Mouse (Mus musculus) MEL (cell line): ENCODE measurements around the gene Map7. TPM values are rescaled to one million over a fixed set of nuclear protein-coding genes. Genes with fewer than 3 reads are reported as not detected.

Source experiments
- DNase-seq: peaks from one replicate; pipeline ENCODE4 v3.0.0; 2011; ENCODE audit warnings: low read depth, low spot score
- H3K27ac ChIP-seq: 2 replicates; pipeline ENCODE4 v1.5.1; 2012; ENCODE audit warnings: low read depth, mild to moderate bottlenecking, control low read depth, low read length, moderate library complexity; ENCODE audit not compliant: control insufficient read depth
- H3K27me3 ChIP-seq, 2 experiments: fragments of 150-350 bp in 1 of 2; sonication (generic) in 1 of 2; 2 replicates each; pipeline ENCODE4 v1.6.1; 2012; ENCODE audit warnings: low read length in 2 of 2, mild to moderate bottlenecking in 2 of 2, improper control_type of control experiment in 1 of 2, moderate library complexity in 1 of 2; ENCODE audit not compliant: insufficient read depth in 2 of 2, control insufficient read depth in 1 of 2
- H3K36me3 ChIP-seq, 2 experiments: 2 replicates each; pipeline ENCODE4 v1.6.1; 2012 to 2014; ENCODE audit warnings: low read length in 2 of 2, improper control_type of control experiment in 1 of 2, inconsistent platforms in 1 of 2, mild to moderate bottlenecking in 1 of 2; ENCODE audit not compliant: insufficient read depth in 2 of 2, control insufficient read depth in 1 of 2
- H3K4me1 ChIP-seq, 2 experiments: fragments of 150-350 bp in 1 of 2; sonication (generic) in 1 of 2; 2 replicates each; pipeline ENCODE4 v1.6.1; 2012; ENCODE audit warnings: low read length in 2 of 2, improper control_type of control experiment in 1 of 2, mild to moderate bottlenecking in 1 of 2; ENCODE audit not compliant: insufficient read depth in 2 of 2, control insufficient read depth in 1 of 2
- H3K4me3 ChIP-seq, 2 experiments: fragments of 150-350 bp in 1 of 2; sonication (generic) in 1 of 2; 2 replicates each; pipeline ENCODE4 v1.5.1; 2012; ENCODE audit warnings: low read depth in 2 of 2, low read length in 2 of 2, mild to moderate bottlenecking in 2 of 2, moderate library complexity in 2 of 2, control low read depth in 1 of 2, improper control_type of control experiment in 1 of 2; ENCODE audit not compliant: control insufficient read depth in 1 of 2, insufficient read depth in 1 of 2
- H3K79me2 ChIP-seq: 2 replicates; pipeline ENCODE4 v1.6.1; 2012; ENCODE audit warnings: mild to moderate bottlenecking, low read length, moderate library complexity; ENCODE audit not compliant: control insufficient read depth, poor library complexity, insufficient read depth
- H3K9ac ChIP-seq: 2 replicates; pipeline ENCODE4 v1.6.1; 2012; ENCODE audit warnings: low read depth, mild to moderate bottlenecking, control low read depth, low read length, moderate library complexity; ENCODE audit not compliant: control insufficient read depth, poor library complexity, severe bottlenecking
- H3K9me3 ChIP-seq: fragments of 150-350 bp; sonication (generic); replicated peaks from 2 replicates; pipeline ENCODE4 v1.6.1; 2012; ENCODE audit warnings: mild to moderate bottlenecking, low read length, improper control_type of control experiment, moderate library complexity; ENCODE audit not compliant: insufficient read depth
- BHLHE40 ChIP-seq: IDR thresholded peaks from 2 replicates; pipeline ENCODE4 v1.6.1; 2012; ENCODE audit warnings: low read depth, mild to moderate bottlenecking, inconsistent platforms, low read length, improper control_type of control experiment, borderline replicate concordance
- CHD1 ChIP-seq: IDR thresholded peaks from 2 replicates; pipeline ENCODE4 v1.6.1; 2012; ENCODE audit warnings: low read depth, mild to moderate bottlenecking, inconsistent platforms, low read length, improper control_type of control experiment
- CHD2 ChIP-seq: IDR thresholded peaks from 2 replicates; pipeline ENCODE4 v1.6.1; 2011; ENCODE audit warnings: low read length, improper control_type of control experiment
- CTCF ChIP-seq, 3 experiments: IDR thresholded peaks in 2 of 3; conservative IDR thresholded peaks in 1 of 3; 2 replicates each; pipeline ENCODE4 v1.5.1; 2011 to 2012; ENCODE audit warnings: low read length in 3 of 3, low read depth in 2 of 3, mild to moderate bottlenecking in 2 of 3, improper control_type of control experiment in 1 of 3, inconsistent platforms in 1 of 3, mixed read lengths in 1 of 3, moderate library complexity in 1 of 3; ENCODE audit not compliant: control insufficient read depth in 1 of 3, insufficient read depth in 1 of 3, poor library complexity in 1 of 3, severe bottlenecking in 1 of 3
- E2F4 ChIP-seq: IDR thresholded peaks from 2 replicates; pipeline ENCODE4 v1.6.1; 2011; ENCODE audit warnings: low read depth, low read length, improper control_type of control experiment, borderline replicate concordance
- ELF1 ChIP-seq: IDR thresholded peaks from 2 replicates; pipeline ENCODE4 v1.6.1; 2014; ENCODE audit warnings: low read depth, mild to moderate bottlenecking, inconsistent platforms, low read length, improper control_type of control experiment, moderate library complexity
- EP300 ChIP-seq, 2 experiments: IDR thresholded peaks; 2 replicates each; pipeline ENCODE4 v1.6.1; 2011; ENCODE audit warnings: improper control_type of control experiment in 2 of 2, low read length in 2 of 2, low read depth in 1 of 2, mild to moderate bottlenecking in 1 of 2
- ETS1 ChIP-seq: IDR thresholded peaks from 2 replicates; pipeline ENCODE4 v1.6.1; 2012; ENCODE audit warnings: low read depth, mild to moderate bottlenecking, inconsistent platforms, low read length, improper control_type of control experiment, moderate library complexity
- GATA1 ChIP-seq: IDR thresholded peaks from 2 replicates; pipeline ENCODE4 v1.6.1; 2011; ENCODE audit warnings: low read depth, low read length, improper control_type of control experiment
- HCFC1 ChIP-seq: IDR thresholded peaks from 2 replicates; pipeline ENCODE4 v1.6.1; 2012; ENCODE audit warnings: low read depth, mild to moderate bottlenecking, inconsistent platforms, low read length, improper control_type of control experiment, moderate library complexity
- KAT2A ChIP-seq: conservative IDR thresholded peaks from 2 replicates; pipeline ENCODE4 v1.6.1; 2012; ENCODE audit warnings: low read depth, low read length, improper control_type of control experiment, inconsistent platforms
- MAFK ChIP-seq: IDR thresholded peaks from 2 replicates; pipeline ENCODE4 v1.6.1; 2011; ENCODE audit warnings: low read depth, mild to moderate bottlenecking, low read length, improper control_type of control experiment, borderline replicate concordance
- MAX ChIP-seq: IDR thresholded peaks from 2 replicates; pipeline ENCODE4 v1.6.1; 2011; ENCODE audit warnings: low read length, improper control_type of control experiment
- MAZ ChIP-seq: IDR thresholded peaks from 2 replicates; pipeline ENCODE4 v1.6.1; 2012; ENCODE audit warnings: low read depth, mild to moderate bottlenecking, inconsistent platforms, low read length, improper control_type of control experiment
- MXI1 ChIP-seq: IDR thresholded peaks from 2 replicates; pipeline ENCODE4 v1.6.1; 2011; ENCODE audit warnings: mild to moderate bottlenecking, low read depth, low read length, improper control_type of control experiment
- NELFE ChIP-seq: IDR thresholded peaks from 2 replicates; pipeline ENCODE4 v1.6.1; 2011; ENCODE audit warnings: low read depth, low read length, improper control_type of control experiment
- NRF1 ChIP-seq: IDR thresholded peaks from 2 replicates; pipeline ENCODE4 v1.6.1; 2014; ENCODE audit warnings: low read depth, mild to moderate bottlenecking, inconsistent platforms, low read length, improper control_type of control experiment, moderate library complexity; ENCODE audit not compliant: poor library complexity, insufficient read depth, severe bottlenecking
- POLR2AphosphoS2 ChIP-seq: IDR thresholded peaks from 2 replicates; pipeline ENCODE4 v1.6.1; 2011; ENCODE audit warnings: low read length, improper control_type of control experiment
- POLR2AphosphoS5 ChIP-seq: IDR thresholded peaks from 2 replicates; pipeline ENCODE4 v1.6.1; 2012; ENCODE audit warnings: low read depth, borderline replicate concordance, mild to moderate bottlenecking, inconsistent platforms, low read length, moderate library complexity, mixed read lengths
- SIN3A ChIP-seq: IDR thresholded peaks from 2 replicates; pipeline ENCODE4 v1.6.1; 2012; ENCODE audit warnings: low read length, improper control_type of control experiment, inconsistent platforms
- TAL1 ChIP-seq: IDR thresholded peaks from 2 replicates; pipeline ENCODE4 v1.6.1; 2012; ENCODE audit warnings: mild to moderate bottlenecking, inconsistent platforms, low read length, moderate library complexity, mixed read lengths
- TBP ChIP-seq: IDR thresholded peaks from 2 replicates; pipeline ENCODE4 v1.8.0; 2011; ENCODE audit warnings: low read depth, low read length, improper control_type of control experiment
- TCF12 ChIP-seq: IDR thresholded peaks from 2 replicates; pipeline ENCODE4 v1.6.1; 2014; ENCODE audit warnings: low read depth, mild to moderate bottlenecking, inconsistent platforms, low read length, improper control_type of control experiment, moderate library complexity
- UBTF ChIP-seq: IDR thresholded peaks from 2 replicates; pipeline ENCODE4 v1.6.1; 2012; ENCODE audit warnings: low read depth, mild to moderate bottlenecking, inconsistent platforms, low read length, improper control_type of control experiment, moderate library complexity, borderline replicate concordance; ENCODE audit not compliant: insufficient read depth
- USF2 ChIP-seq, 2 experiments: IDR thresholded peaks; 2 replicates each; pipeline ENCODE4 v1.6.1; 2011 to 2012; ENCODE audit warnings: improper control_type of control experiment in 2 of 2, low read length in 2 of 2, borderline replicate concordance in 1 of 2, inconsistent platforms in 1 of 2, low read depth in 1 of 2, mild to moderate bottlenecking in 1 of 2; ENCODE audit not compliant: insufficient read depth in 1 of 2
- ZKSCAN1 ChIP-seq: IDR thresholded peaks from 2 replicates; pipeline ENCODE4 v1.6.1; 2012; ENCODE audit warnings: low read depth, mild to moderate bottlenecking, inconsistent platforms, low read length, improper control_type of control experiment, moderate library complexity
- ZMIZ1 ChIP-seq: IDR thresholded peaks from 2 replicates; pipeline ENCODE4 v1.6.1; 2012; ENCODE audit warnings: low read depth, mild to moderate bottlenecking, inconsistent platforms, low read length, improper control_type of control experiment, moderate library complexity
- polyA plus RNA-seq, 2 experiments: library from polyadenylated mRNA; stranded (reverse) in 1 of 2; unstranded in 1 of 2; fragments of >175 nt in 1 of 2; fragments of >200 nt in 1 of 2; gene quantifications; 2 replicates each; pipeline versions ENCODE4 v1.2.1 to v1.2.4; 2012; ENCODE audit warnings: low replicate concordance in 2 of 2, low read depth in 1 of 2; ENCODE audit not compliant: insufficient read length in 2 of 2, insufficient read depth in 1 of 2, missing spikeins in 1 of 2
- total RNA-seq: library from RNA; depleted of rRNA; stranded (reverse); fragments of 300-350 nt; gene quantifications from 2 replicates; pipeline ENCODE4 v1.2.3, GENCODE M21; 2012

The Map7 gene
- total and polyA plus RNA-seq, 3 experiments = 3.1 to 9.5 TPM; not detected in 1

GRCm38 (mm10) chr10:20310969-20311769 lies 162.9 kb downstream of the Map7 start:
- TF ChIP-seq CHD1 (peak; percentile 92), ZKSCAN1 (no peak), SIN3A (0 out of 2 replicates have a peak, but pooled peaks have one; percentile 15)
- H3K27ac ChIP-seq = peak overlapping the region; percentile 100
- peaks cover 12 to 19% of the 10 kb centered on the region in 2 experiments for H3K36me3 ChIP-seq
- H3K27me3 ChIP-seq = no peaks in the 10 kb centered on the region; a peak in 2 of 4 replicates
- peak overlapping the region; percentile 75 to 82 for H3K4me3 ChIP-seq
- H3K9me3 ChIP-seq = no peaks in the 10 kb centered on the region
- peak overlapping the region; percentile 96 for H3K9ac ChIP-seq
- DNase-seq = no peak
- H3K79me2 ChIP-seq = peaks cover 33% of the 10 kb centered on the region
- H3K4me1 ChIP-seq = peaks cover 2 to 6% of the 10 kb centered on the region in 2 experiments; a peak in 3 of 4 replicates

- H3K27ac ChIP-seq = peak within 1 kb of the TSS; percentile 100
- H3K4me3 ChIP-seq = peak within 1 kb of the TSS; percentile 81 to 82
- H3K27me3 ChIP-seq = no peaks in the 10 kb centered on the region
- peak within 1 kb of the TSS; percentile 96 for H3K9ac ChIP-seq
- peaks cover 14 to 27% of the 10 kb centered on the region in 2 experiments for H3K36me3 ChIP-seq
- no peaks in the 10 kb centered on the region for H3K9me3 ChIP-seq
- DNase-seq = peak; percentile 99
- peaks cover 4 to 9% of the 10 kb centered on the region in 2 experiments; a peak in 3 of 4 replicates for H3K4me1 ChIP-seq
- peaks cover 41% of the 10 kb centered on the region for H3K79me2 ChIP-seq
- TF ChIP-seq E2F4 = 0 out of 2 replicates have a peak, but pooled peaks have one; percentile 34
- peak; percentile 92 for TF ChIP-seq CHD2
- peak; percentile 36; the same call in 1 of the 2 replicates for TF ChIP-seq POLR2AphosphoS2
- peak; percentile 85 for TF ChIP-seq HCFC1
- no peak; the same call in 1 of the 2 replicates for TF ChIP-seq TAL1
- TF ChIP-seq ELF1 = peak; percentile 71
- TF ChIP-seq BHLHE40 = no peak
- TF ChIP-seq ETS1 = peak; percentile 16; the same call in 1 of the 2 replicates
- peak; percentile 92 for TF ChIP-seq POLR2AphosphoS5
- peak; percentile 71 for TF ChIP-seq TCF12
- peak; percentile 47 for TF ChIP-seq MAZ
- TF ChIP-seq TBP = peak; percentile 95
- TF ChIP-seq USF2 (IDR thresholded peaks at IDR 0.05; ENCODE audit: borderline replicate concordance in 1 of 2, insufficient read depth in 1 of 2, low read depth in 1 of 2, low read length in 2 of 2) = no peak
- TF ChIP-seq EP300 (IDR thresholded peaks at IDR 0.05; ENCODE audit: low read depth in 1 of 2, low read length in 2 of 2) = peak in 1 of 2 experiments; percentile 25; a peak in 1 of 4 replicates
- peak; percentile 66 for TF ChIP-seq KAT2A
- TF ChIP-seq UBTF = peak; percentile 83; the same call in 1 of the 2 replicates
- TF ChIP-seq ZMIZ1 = peak; percentile 92
- peak; percentile 40; the same call in 1 of the 2 replicates for TF ChIP-seq MXI1
- TF ChIP-seq NELFE = peak; percentile 92
- TF ChIP-seq MAFK = no peak
- TF ChIP-seq MAX = no peak
- TF ChIP-seq NRF1 = peak; percentile 38; the same call in 1 of the 2 replicates
- no peak for TF ChIP-seq CTCF (IDR thresholded peaks at IDR 0.05 in 2 of 3, conservative IDR thresholded peaks at IDR 0.05 in 1 of 3; ENCODE audit: control insufficient read depth in 1 of 3, insufficient read depth in 1 of 3, low read depth in 2 of 3, low read length in 3 of 3, poor library complexity in 1 of 3, severe bottlenecking in 1 of 3)
- TF ChIP-seq GATA1 = no peak
Measured at GRCm38 (mm10) chr10:20311918-20312735, 163.9 kb downstream of the Map7 start, which contains the start of gene Bclaf1. Gene Bclaf1 (plus strand): TSS chr10:20312469.
